Mouse (Mus musculus): ENCODE results near the gene Mov10. TPM values are rescaled to one million over a fixed set of nuclear protein-coding genes. Genes with fewer than 3 reads are reported as not detected.

Gene Mov10
- total and polyA plus RNA-seq, 3 experiments: 7.2 to 31.9 (median 18.4) TPM

GRCm38 (mm10) chr3:104863786-104864650 lies 45.7 kb upstream of the Mov10 start, which contains the start of the genes St7l and Capza1:
St7l (plus strand) TSS chr3:104864005.
Capza1 (minus strand) TSS chr3:104864505.
- peaks cover 0 to 16% of the 10 kb centered on the region in 2 experiments for H3K36me3 ChIP-seq (replicated peaks in 1 of 2; ENCODE audit: control insufficient read depth in 1 of 2, insufficient read depth in 1 of 2, low read length in 1 of 2)
- peak within 1 kb of the TSS; percentile 72 for H3K27ac ChIP-seq (ENCODE audit: insufficient read depth, low read depth)
- H3K27me3 ChIP-seq (replicated peaks): no peaks in the 10 kb centered on the region
- TF ChIP-seq HCFC1 (IDR thresholded peaks at IDR 0.05; ENCODE audit: low read depth, low read length): peak; percentile 80
- peak; percentile 91 for TF ChIP-seq NELFE (IDR thresholded peaks at IDR 0.05; ENCODE audit: low read depth, low read length)
- no peak for TF ChIP-seq PAX5 (IDR thresholded peaks at IDR 0.05; ENCODE audit: low read length)
- no peak for TF ChIP-seq SMC3 (IDR thresholded peaks at IDR 0.05; ENCODE audit: low read depth, low read length)
- TF ChIP-seq IRF4 (IDR thresholded peaks at IDR 0.05; ENCODE audit: low read depth, low read length): peak; percentile 25
- no peak for TF ChIP-seq CHD1 (IDR thresholded peaks at IDR 0.05; ENCODE audit: low read depth, low read length)
- TF ChIP-seq ZMIZ1 (IDR thresholded peaks at IDR 0.05; ENCODE audit: low read depth, low read length): peak; percentile 93
- no peak for TF ChIP-seq UBTF (IDR thresholded peaks at IDR 0.05; ENCODE audit: low read depth, low read length)
- no peak for TF ChIP-seq JUN (IDR thresholded peaks at IDR 0.05; ENCODE audit: insufficient read depth, low read depth, low read length)
- TF ChIP-seq CHD2 (IDR thresholded peaks at IDR 0.05; ENCODE audit: low read length): peak; percentile 33; the same call in 1 of the 2 replicates
- TF ChIP-seq MAX (IDR thresholded peaks at IDR 0.05; ENCODE audit: low read length): peak; percentile 56; the same call in 1 of the 2 replicates
- TF ChIP-seq BHLHE40 (IDR thresholded peaks at IDR 0.05; ENCODE audit: low read depth, low read length): no peak
- peak; percentile 56; the same call in 1 of the 2 replicates for TF ChIP-seq TBP (conservative IDR thresholded peaks at IDR 0.05; ENCODE audit: low read depth, low read length)
- TF ChIP-seq USF2 (conservative IDR thresholded peaks at IDR 0.05; ENCODE audit: low read depth, low read length): no peak
- no peak for TF ChIP-seq JUND (conservative IDR thresholded peaks at IDR 0.05; ENCODE audit: low read depth, low read length)
- 0 out of 2 replicates have a peak, but pooled peaks have one; percentile 23 for TF ChIP-seq MYC (IDR thresholded peaks at IDR 0.05; ENCODE audit: low read depth, low read length)
- TF ChIP-seq ZNF384 (IDR thresholded peaks at IDR 0.05; ENCODE audit: low read depth, low read length): no peak
- peak; percentile 73 for TF ChIP-seq MXI1 (IDR thresholded peaks at IDR 0.05; ENCODE audit: low read depth, low read length)
- no peak for TF ChIP-seq E2F4 (IDR thresholded peaks at IDR 0.05; ENCODE audit: insufficient replicate concordance, low read depth, low read length)
- TF ChIP-seq POLR2AphosphoS2 (IDR thresholded peaks at IDR 0.05; ENCODE audit: low read depth, low read length): no peak; the same call in 1 of the 2 replicates
- TF ChIP-seq ZKSCAN1 (IDR thresholded peaks at IDR 0.05; ENCODE audit: borderline replicate concordance, low read depth, low read length): no peak
- TF ChIP-seq NRF1 (IDR thresholded peaks at IDR 0.05; ENCODE audit: low read depth, low read length): peak; percentile 65
- TF ChIP-seq RCOR1 (conservative IDR thresholded peaks at IDR 0.05; ENCODE audit: low read depth, low read length): no peak
- TF ChIP-seq POLR2A (IDR thresholded peaks at IDR 0.05; ENCODE audit: low read depth, low read length): peak; percentile 86
- no peak for TF ChIP-seq MEF2A (IDR thresholded peaks at IDR 0.05; ENCODE audit: borderline replicate concordance, low read depth, low read length)
- no peak for TF ChIP-seq ZC3H11A (IDR thresholded peaks at IDR 0.05; ENCODE audit: low read depth, low read length)
- TF ChIP-seq RAD21 (IDR thresholded peaks at IDR 0.05; ENCODE audit: low read depth, low read length): no peak; the same call in 1 of the 2 replicates
- peak; percentile 74 for TF ChIP-seq SIN3A (IDR thresholded peaks at IDR 0.05; ENCODE audit: low read length)
- no peak for TF ChIP-seq MAFK (IDR thresholded peaks at IDR 0.05; ENCODE audit: insufficient replicate concordance, low read length)
- peak; percentile 88 for TF ChIP-seq TCF12 (IDR thresholded peaks at IDR 0.05; ENCODE audit: low read depth, low read length)
- no peak for TF ChIP-seq USF1 (IDR thresholded peaks at IDR 0.05; ENCODE audit: low read depth, low read length)
- no peak for TF ChIP-seq EP300 (IDR thresholded peaks at IDR 0.05; ENCODE audit: low read length)
- TF ChIP-seq KAT2A (IDR thresholded peaks at IDR 0.05; ENCODE audit: insufficient replicate concordance, low read length): peak; percentile 66; the same call in 1 of the 2 replicates
- peak; percentile 20; the same call in 1 of the 2 replicates for TF ChIP-seq MAZ (IDR thresholded peaks at IDR 0.05; ENCODE audit: low read depth, low read length)
- TF ChIP-seq ELF1 (IDR thresholded peaks at IDR 0.05; ENCODE audit: low read depth, low read length): peak; percentile 83
- peak; percentile 12; the same call in 1 of the 2 replicates for TF ChIP-seq ETS1 (conservative IDR thresholded peaks at IDR 0.05; ENCODE audit: low read depth, low read length)
- no peak; the same call in 1 of the 2 replicates for TF ChIP-seq GABPA (IDR thresholded peaks at IDR 0.05; ENCODE audit: insufficient replicate concordance, low read depth, low read length)
- TF ChIP-seq CTCF (conservative IDR thresholded peaks at IDR 0.05 in 1 of 2, IDR thresholded peaks at IDR 0.05 in 1 of 2; ENCODE audit: low read depth in 2 of 2, low read length in 2 of 2): no peak
- H3K9ac ChIP-seq (ENCODE audit: insufficient read depth, low read depth): peak within 1 kb of the TSS; percentile 90
- peaks cover 4 to 42% of the 10 kb centered on the region in 2 experiments; a peak in 2 of 4 replicates for H3K4me1 ChIP-seq (ENCODE audit: control insufficient read depth in 1 of 2, insufficient read depth in 2 of 2)
- dilution Hi-C loops (cut with MboI; ENCODE audit: extremely low pct_ligation_motif_present, extremely low pct_unique_long_range_greater_than_20kb, low sequenced_read_pairs) (no loop called here), in situ Hi-C loops (cut with MboI; ENCODE audit: low pct_ligation_motif_present, low pct_unique_long_range_greater_than_20kb, low sequenced_read_pairs) (loop anchor here (5.0 kb wide), 1 partner anchor 72 kb away; no protein-coding TSS in a partner anchor)
- peak; percentile 77 for DNase-seq (ENCODE audit: extremely low read depth)
- peaks cover 59% of the 10 kb centered on the region for H3K79me2 ChIP-seq (replicated peaks; ENCODE audit: control insufficient read depth, extremely low read depth, insufficient read depth, poor library complexity, severe bottlenecking)
- H3K9me3 ChIP-seq (replicated peaks; ENCODE audit: low read length): no peaks in the 10 kb centered on the region
- peak within 1 kb of the TSS; percentile 96 for H3K4me2 ChIP-seq (ENCODE audit: insufficient read depth, low read depth, poor library complexity, severe bottlenecking)
- peak within 1 kb of the TSS; percentile 67 to 85 (median 81) for H3K4me3 ChIP-seq (replicated peaks in 1 of 3; ENCODE audit: low read depth in 2 of 3, low read length in 2 of 3, poor library complexity in 1 of 3)
